Comparison of ENCODE assay signal across 21 mouse cellular contexts in genomic region chr14:59533908-59534307, GRCm38 (mm10).
DNase-seq lines count a peak whose midpoint lies in the region; ATAC-seq and TF ChIP-seq lines count a peak whose summit lies in the region.
"Had no signal": no experiment of that assay in that cellular context is flagged by ENCODE, and none has a peak within 500 bp of the region (broad histone marks: within the 10 kb centered on the region; RNA-seq: fewer than 3 reads in every experiment).

No protein-coding gene starts in this region.

- no peak overlapping the region for H3K27ac ChIP-seq in forebrain, embryonic 14.5 days (ENCODE audit: low read depth, low read length)
- H3K27ac ChIP-seq in forebrain, embryonic 10.5 days = no peak overlapping the region
- no peak overlapping the region for H3K27ac ChIP-seq in hindbrain, postnatal 0 days
- no peak overlapping the region for H3K27ac ChIP-seq in hindbrain, embryonic 10.5 days
- H3K27ac ChIP-seq in midbrain, postnatal 0 days (ENCODE audit: low read depth, low read length) = no peak overlapping the region
- no peak overlapping the region for H3K27ac ChIP-seq in midbrain, embryonic 11.5 days (ENCODE audit: low read depth, low read length)
- H3K27ac ChIP-seq: gastrocnemius, adult 2 months; hindbrain, embryonic 14.5 days had no signal

- no peak overlapping the region for H3K4me3 ChIP-seq in forebrain, embryonic 14.5 days (ENCODE audit: low read depth, low read length)
- no peak overlapping the region for H3K4me3 ChIP-seq in forebrain, embryonic 10.5 days
- H3K4me3 ChIP-seq in hindbrain, postnatal 0 days (ENCODE audit: low read length) = no peak overlapping the region
- H3K4me3 ChIP-seq in hindbrain, embryonic 10.5 days = no peak overlapping the region
- no peak overlapping the region for H3K4me3 ChIP-seq in midbrain, postnatal 0 days (ENCODE audit: low read depth, low read length)
- H3K4me3 ChIP-seq in midbrain, embryonic 11.5 days (ENCODE audit: low read depth, low read length) = no peak overlapping the region
- H3K4me3 ChIP-seq: gastrocnemius, adult 2 months had no signal

- ATAC-seq in forebrain, embryonic 14.5 days = no peak
- ATAC-seq in hindbrain, postnatal 0 days = no peak
- no peak for ATAC-seq in midbrain, postnatal 0 days (ENCODE audit: low FRiP score)
- no peak for ATAC-seq in midbrain, embryonic 11.5 days (ENCODE audit: low FRiP score)
- ATAC-seq: Patski had no signal

- TF ChIP-seq CTCF in hindbrain, postnatal 0 days (IDR thresholded peaks at IDR 0.05; ENCODE audit: low read depth) = no peak
- TF ChIP-seq CTCF in midbrain, postnatal 0 days (IDR thresholded peaks at IDR 0.05) = no peak

- H3K9ac ChIP-seq in forebrain, embryonic 14.5 days (ENCODE audit: low read length) = no peak overlapping the region
- no peak overlapping the region for H3K9ac ChIP-seq in hindbrain, postnatal 0 days (replicated peaks; ENCODE audit: low read length)
- no peak overlapping the region for H3K9ac ChIP-seq in midbrain, postnatal 0 days (replicated peaks; ENCODE audit: low read length, poor library complexity, severe bottlenecking)
- no peak overlapping the region for H3K9ac ChIP-seq in midbrain, embryonic 11.5 days (ENCODE audit: low read length)
- H3K9ac ChIP-seq: hindbrain, embryonic 14.5 days had no signal

- no peaks in the 10 kb centered on the region for H3K36me3 ChIP-seq in forebrain, embryonic 14.5 days (ENCODE audit: control insufficient read depth, insufficient read depth, low read length)
- no peaks in the 10 kb centered on the region for H3K36me3 ChIP-seq in forebrain, embryonic 10.5 days (replicated peaks)
- H3K36me3 ChIP-seq in hindbrain, postnatal 0 days (ENCODE audit: insufficient read depth, low read length) = no peaks in the 10 kb centered on the region
- no peaks in the 10 kb centered on the region for H3K36me3 ChIP-seq in hindbrain, embryonic 10.5 days
- H3K36me3 ChIP-seq in midbrain, postnatal 0 days (ENCODE audit: insufficient read depth, low read length) = no peaks in the 10 kb centered on the region
- H3K36me3 ChIP-seq in midbrain, embryonic 11.5 days (ENCODE audit: control insufficient read depth, insufficient read depth, low read length) = no peaks in the 10 kb centered on the region

- H3K9me3 ChIP-seq in forebrain, embryonic 14.5 days (replicated peaks; ENCODE audit: control insufficient read depth, low read length) = no peaks in the 10 kb centered on the region
- no peaks in the 10 kb centered on the region for H3K9me3 ChIP-seq in forebrain, embryonic 10.5 days
- no peaks in the 10 kb centered on the region for H3K9me3 ChIP-seq in hindbrain, postnatal 0 days (ENCODE audit: low read length)
- H3K9me3 ChIP-seq in hindbrain, embryonic 10.5 days = no peaks in the 10 kb centered on the region
- no peaks in the 10 kb centered on the region for H3K9me3 ChIP-seq in midbrain, postnatal 0 days (ENCODE audit: low read length)
- H3K9me3 ChIP-seq in midbrain, embryonic 11.5 days (ENCODE audit: control insufficient read depth, low read length) = no peaks in the 10 kb centered on the region
- H3K9me3 ChIP-seq: G1E had no signal

- peak; percentile 61 for DNase-seq in forebrain, embryonic 14.5 days (ENCODE audit: low spot score)
- no peak for DNase-seq in forebrain, embryonic 10.5 days (ENCODE audit: extremely low spot score, low spot score)
- peak; percentile 2 for DNase-seq in hindbrain, postnatal 0 days (ENCODE audit: low spot score)
- no peak for DNase-seq in hindbrain, embryonic 10.5 days (ENCODE audit: low spot score)
- peak; percentile 17 for DNase-seq in midbrain, postnatal 0 days (ENCODE audit: low spot score)
- DNase-seq in midbrain, embryonic 11.5 days (ENCODE audit: low spot score, missing footprints) = no peak
- DNase-seq in retina, postnatal 1 day = peak; percentile 78
- no peak for DNase-seq in embryo, embryonic 10.5 days (ENCODE audit: low spot score)
- DNase-seq: adrenal gland, adult 2 months; adrenal gland, postnatal 14 days; cerebellum, adult 11-12 months; cerebellum, adult 8-10 months; cerebellum, postnatal 10 days; cerebellum, postnatal 36 days; gastrocnemius, adult 2 months; gastrocnemius, postnatal 14 days; heart, postnatal 36 days had no signal

- no peaks in the 10 kb centered on the region for H3K27me3 ChIP-seq in forebrain, embryonic 14.5 days (replicated peaks; ENCODE audit: control insufficient read depth, insufficient read depth, low read length)
- H3K27me3 ChIP-seq in forebrain, embryonic 10.5 days (ENCODE audit: poor library complexity, severe bottlenecking) = peaks cover 42% of the 10 kb centered on the region
- no peaks in the 10 kb centered on the region for H3K27me3 ChIP-seq in hindbrain, postnatal 0 days (ENCODE audit: insufficient read depth, low read length)
- H3K27me3 ChIP-seq in hindbrain, embryonic 10.5 days (ENCODE audit: insufficient read depth, poor library complexity, severe bottlenecking) = no peaks in the 10 kb centered on the region
- no peaks in the 10 kb centered on the region for H3K27me3 ChIP-seq in midbrain, postnatal 0 days (ENCODE audit: insufficient read depth, low read length)
- no peaks in the 10 kb centered on the region for H3K27me3 ChIP-seq in midbrain, embryonic 11.5 days (ENCODE audit: control insufficient read depth, insufficient read depth, low read length)
- H3K27me3 ChIP-seq: Patski had no signal

- no peaks in the 10 kb centered on the region for H3K4me1 ChIP-seq in forebrain, embryonic 14.5 days (ENCODE audit: control insufficient read depth, insufficient read depth, low read length)
- peaks cover 17% of the 10 kb centered on the region for H3K4me1 ChIP-seq in forebrain, embryonic 10.5 days
- no peaks in the 10 kb centered on the region for H3K4me1 ChIP-seq in hindbrain, postnatal 0 days (ENCODE audit: insufficient read depth, low read length)
- 0 out of 2 replicates have a peak, but pooled peaks cover 7% of the 10 kb centered on the region for H3K4me1 ChIP-seq in hindbrain, embryonic 10.5 days (replicated peaks)
- no peaks in the 10 kb centered on the region for H3K4me1 ChIP-seq in midbrain, postnatal 0 days (ENCODE audit: insufficient read depth, low read length)
- H3K4me1 ChIP-seq in midbrain, embryonic 11.5 days (ENCODE audit: control insufficient read depth, insufficient read depth, low read length) = no peaks in the 10 kb centered on the region

- no peak overlapping the region for H3K4me2 ChIP-seq in forebrain, embryonic 14.5 days (ENCODE audit: low read length)
- H3K4me2 ChIP-seq in hindbrain, postnatal 0 days (ENCODE audit: low read depth, low read length) = no peak overlapping the region
- no peak overlapping the region for H3K4me2 ChIP-seq in midbrain, postnatal 0 days (ENCODE audit: low read depth, low read length, poor library complexity, severe bottlenecking)
- H3K4me2 ChIP-seq in midbrain, embryonic 11.5 days = no peak overlapping the region
- H3K4me2 ChIP-seq: heart, embryonic 11.5 days; hindbrain, embryonic 14.5 days had no signal

Comparison
In these comparisons a context has a peak if more than half of its experiments do, and no peak if none do; other contexts are left out.
1. DNase-seq: peak in forebrain, embryonic 14.5 days (single experiment), hindbrain, postnatal 0 days (single experiment), midbrain, postnatal 0 days (single experiment) and retina, postnatal 1 day (single experiment); none in forebrain, embryonic 10.5 days (single experiment), hindbrain, embryonic 10.5 days (single experiment), midbrain, embryonic 11.5 days (single experiment) and embryo, embryonic 10.5 days (single experiment).